Mouse (Mus musculus) adrenal gland, adult 18-20 months (tissue): ENCODE measurements at regions not wholly inside any gene's neighbourhood (a gene's known extent, or its start where the extent isn't known, plus 50 kb on each side); places are given as distances from the start of the nearest gene placed in this dataset.

Experiments used
- DNase-seq, 2 experiments: peaks; one replicate each; pipeline ENCODE4 v3.0.0; 2021 to 2022; ENCODE audit warnings: low spot score in 2 of 2

- no peak for DNase-seq
These were observed 87.8 kb upstream of the Tle3 start for GRCm38 (mm10) chr9:61284201-61285021.

DNA sequence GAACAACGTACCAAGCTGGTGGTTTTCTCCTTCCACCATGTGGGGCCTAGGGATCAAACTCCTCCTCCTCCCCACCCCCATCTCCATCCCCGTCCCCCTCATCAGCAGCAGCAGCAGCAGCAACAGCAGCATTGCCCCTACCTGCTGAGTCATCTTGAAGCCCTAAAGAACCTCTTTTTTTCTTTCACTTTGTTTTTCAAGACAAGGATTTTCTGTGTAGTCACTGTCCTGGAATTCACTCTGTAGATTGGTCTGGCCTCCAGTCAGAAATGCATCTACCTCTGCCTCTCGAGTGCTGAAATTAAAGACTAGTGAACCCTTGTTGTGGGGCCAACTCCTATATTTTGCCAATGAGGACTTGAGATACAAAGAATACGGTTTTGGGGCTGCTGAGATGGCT, 85.6 kb upstream of the Tle3 start:
- no peak for DNase-seq

DNA sequence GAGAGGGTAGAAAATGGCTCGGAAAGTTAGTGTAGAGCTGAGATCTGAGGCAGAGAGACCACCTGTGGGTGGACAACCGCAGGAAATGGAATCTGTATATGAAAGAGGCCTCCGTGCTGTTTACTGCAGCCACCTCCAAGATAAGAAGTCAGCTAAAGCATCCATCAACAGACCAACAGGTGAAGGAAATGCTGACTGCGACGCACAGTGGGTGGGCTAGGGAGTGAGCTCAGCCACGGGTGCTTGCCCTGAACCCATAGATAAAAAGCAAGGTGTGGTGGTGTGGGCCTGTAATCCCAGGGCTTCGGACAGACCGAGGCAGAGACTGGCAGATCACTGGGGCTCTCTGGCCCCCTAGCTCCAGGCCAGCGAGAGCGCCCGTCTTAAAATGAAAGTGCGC, 83.0 kb upstream of the Tle3 start:
- no peak for DNase-seq

DNA sequence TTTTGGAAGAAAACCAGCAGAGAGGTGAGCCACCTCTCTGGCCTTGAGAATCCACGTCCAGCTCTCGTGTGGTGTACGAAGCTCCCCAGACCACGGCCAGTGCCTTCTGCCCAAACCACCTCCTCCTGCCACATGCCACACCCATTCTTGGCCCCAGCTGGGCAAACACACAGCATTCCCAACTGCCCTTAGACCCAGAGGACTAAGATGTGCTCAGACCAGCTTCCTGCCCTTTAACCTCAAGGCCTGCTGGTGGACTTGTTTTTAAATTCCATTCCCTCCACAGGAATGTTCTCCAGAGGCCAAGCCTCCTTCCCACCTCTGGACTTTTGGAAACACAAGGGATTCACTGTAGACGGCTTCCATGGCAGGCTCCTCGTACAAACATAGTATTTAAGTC, 82.5 kb upstream of the Tle3 start:
- no peak for DNase-seq

GRCm38 (mm10) chr9:61291646-61292045, 80.5 kb upstream of the Tle3 start:
- DNase-seq, result no peak

GRCm38 (mm10) chr9:61292501-61292900, 79.7 kb upstream of the Tle3 start:
- DNase-seq, result no peak

DNA sequence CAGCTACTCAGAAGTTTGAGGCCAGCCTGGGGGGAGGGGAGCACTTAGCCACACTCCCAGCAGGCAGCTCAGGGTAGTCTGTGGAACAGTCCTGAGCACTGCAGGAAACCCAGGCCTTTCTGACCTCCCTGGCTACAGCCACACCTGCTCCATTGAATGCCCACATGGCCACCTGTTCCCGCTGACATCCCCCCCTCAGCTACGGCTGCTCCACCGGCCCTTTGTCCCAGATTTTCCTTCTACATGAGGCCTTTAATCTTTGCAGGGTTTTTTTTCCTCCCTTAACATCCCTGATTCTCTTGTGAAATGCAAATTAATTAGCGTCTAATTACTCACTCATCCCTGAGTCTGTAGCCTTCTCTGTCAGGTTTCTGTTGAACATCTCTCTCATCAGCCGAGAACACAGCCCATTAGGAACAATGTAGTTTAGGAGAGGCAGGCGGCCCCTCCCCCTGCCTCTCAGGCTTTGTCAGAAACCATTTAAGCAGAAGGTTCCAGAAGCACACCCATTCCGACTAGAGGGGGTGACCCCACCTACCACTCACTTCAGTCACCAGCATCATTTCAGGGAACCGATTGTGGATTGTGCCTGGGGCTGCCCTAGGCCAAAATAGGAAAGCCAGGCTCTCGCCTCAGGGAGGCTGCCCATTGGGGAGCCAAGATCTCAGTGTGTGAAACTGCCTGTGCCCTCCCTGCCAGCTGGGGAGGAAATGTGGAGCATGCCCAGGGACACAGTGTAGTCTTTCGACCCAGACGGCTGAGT, 78.8 kb upstream of the Tle3 start:
- DNase-seq, result no peak

GRCm38 (mm10) chr9:61295001-61295400, 77.2 kb upstream of the Tle3 start:
- no peak for DNase-seq

GRCm38 (mm10) chr9:61296311-61296947, 75.7 kb upstream of the Tle3 start:
- no peak for DNase-seq

DNA sequence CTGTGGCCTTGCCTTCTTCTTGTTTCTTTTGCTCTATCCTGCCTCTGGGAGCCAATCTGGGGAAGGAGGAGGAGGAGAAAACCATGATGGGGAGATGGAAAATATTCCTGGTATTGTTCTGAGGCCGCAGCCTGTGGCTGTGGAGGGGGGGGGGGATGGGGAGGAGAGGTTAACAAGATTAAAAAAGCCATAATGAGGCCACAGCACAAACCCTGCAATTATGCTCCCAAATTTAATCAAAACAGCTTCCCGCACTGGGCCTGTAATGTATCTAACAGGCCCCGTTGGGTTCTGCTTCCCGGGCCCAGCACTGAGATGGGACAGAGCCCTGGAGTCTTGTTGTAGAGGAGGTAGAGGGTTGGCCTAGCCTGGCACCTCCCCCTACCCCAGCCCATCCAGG, 74.8 kb upstream of the Tle3 start:
- no peak for DNase-seq

DNA sequence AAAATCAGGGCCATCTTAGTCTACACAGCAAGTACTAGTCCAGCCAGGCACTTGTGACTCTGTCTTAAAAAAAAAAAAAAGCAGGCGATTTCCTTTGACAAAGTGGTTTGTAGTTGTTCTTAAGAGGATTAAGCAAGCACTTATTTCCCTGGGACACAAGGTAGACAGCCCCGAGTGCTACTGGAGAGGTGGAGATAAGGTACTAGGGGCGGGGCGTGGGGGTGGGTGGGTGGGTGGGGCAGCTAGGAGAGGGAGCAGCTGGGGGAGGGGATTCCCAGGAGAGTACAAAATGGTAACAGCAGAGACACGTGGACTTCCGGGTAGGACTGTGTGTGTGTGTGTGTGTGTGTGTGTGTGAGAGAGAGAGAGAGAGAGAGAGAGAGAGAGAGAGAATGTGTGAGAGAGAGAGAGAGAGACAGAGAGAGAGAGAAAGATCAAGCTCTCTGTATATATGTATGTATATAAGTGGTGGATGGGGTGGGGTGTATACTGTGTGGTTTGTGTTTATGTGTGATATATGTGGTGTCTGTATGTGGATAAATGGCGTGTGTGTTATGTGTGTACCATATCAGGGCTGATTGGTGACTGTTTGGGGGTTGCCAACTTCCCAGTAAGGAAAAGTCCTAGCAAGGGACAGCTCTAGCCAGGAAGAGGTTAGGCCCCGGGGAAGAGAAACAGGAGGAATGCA, 72.1 kb upstream of the Tle3 start:
- no peak for DNase-seq

DNA sequence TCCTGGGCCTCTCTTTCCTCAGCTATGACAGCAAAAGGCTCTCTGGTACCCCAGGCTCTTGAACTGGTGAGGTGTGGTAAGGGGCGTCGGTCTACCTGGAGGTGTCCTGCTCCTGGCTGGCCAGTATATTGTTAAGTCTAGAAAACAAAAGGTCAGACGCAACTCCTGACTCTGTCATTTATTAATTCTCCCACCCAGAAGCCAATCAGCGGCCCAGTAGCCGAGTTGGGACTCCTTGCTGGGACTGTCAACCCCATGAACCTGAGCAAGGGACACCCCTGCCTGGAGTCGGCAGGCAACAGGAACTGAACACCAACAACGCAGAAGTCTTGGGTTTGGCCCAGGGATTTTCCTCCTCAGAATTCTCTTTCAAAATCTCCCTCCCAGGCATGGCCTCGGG, 71.1 kb upstream of the Tle3 start:
- DNase-seq, result no peak

DNA sequence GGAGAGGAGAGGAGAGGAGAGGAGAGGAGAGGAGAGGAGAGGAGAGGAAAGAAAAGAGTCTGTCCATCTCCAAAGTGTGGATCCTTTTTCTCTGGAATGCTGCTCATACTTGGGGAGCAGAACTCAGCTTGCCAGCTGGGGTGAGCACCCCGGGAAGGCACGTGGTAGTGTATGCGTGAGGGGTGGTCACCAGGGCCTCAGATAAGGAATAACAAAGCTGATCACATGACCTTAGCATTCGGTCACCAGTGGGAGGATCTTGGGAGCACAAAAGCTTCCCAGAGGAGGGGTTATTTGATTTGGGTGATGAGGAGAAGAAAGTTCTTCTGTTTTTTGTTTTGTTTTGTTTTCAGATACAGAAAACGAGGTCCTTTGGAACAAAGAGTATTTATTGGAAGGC, 69.4 kb upstream of the Tle3 start:
- DNase-seq, result no peak

GRCm38 (mm10) chr9:61306306-61306705, 65.9 kb upstream of the Tle3 start:
- no peak for DNase-seq

- no peak for DNase-seq
These were observed 63.1 kb upstream of the Tle3 start for GRCm38 (mm10) chr9:61309096-61309495.

- no peak for DNase-seq
These were observed 62.2 kb upstream of the Tle3 start for GRCm38 (mm10) chr9:61309768-61310493.

DNA sequence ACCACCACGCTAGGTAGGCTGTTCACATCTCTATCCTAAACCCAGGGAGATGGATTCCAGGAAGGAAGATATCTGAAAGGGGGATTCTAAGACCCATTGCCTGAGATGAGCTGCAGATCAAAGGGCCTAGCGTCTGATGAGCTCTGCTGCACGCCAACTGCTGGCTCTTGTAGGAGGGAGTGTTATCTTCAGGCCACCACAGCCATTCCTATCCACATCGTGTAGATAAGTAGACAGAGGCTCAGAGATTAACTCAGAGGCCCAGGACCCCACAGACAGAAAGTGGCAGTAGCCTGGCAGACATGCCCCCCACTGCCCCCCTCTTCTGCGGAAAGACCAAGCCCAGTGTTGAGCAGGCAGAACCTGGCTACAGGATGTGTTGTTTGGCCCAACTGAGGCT, 61.6 kb upstream of the Tle3 start:
- DNase-seq, result no peak

DNA sequence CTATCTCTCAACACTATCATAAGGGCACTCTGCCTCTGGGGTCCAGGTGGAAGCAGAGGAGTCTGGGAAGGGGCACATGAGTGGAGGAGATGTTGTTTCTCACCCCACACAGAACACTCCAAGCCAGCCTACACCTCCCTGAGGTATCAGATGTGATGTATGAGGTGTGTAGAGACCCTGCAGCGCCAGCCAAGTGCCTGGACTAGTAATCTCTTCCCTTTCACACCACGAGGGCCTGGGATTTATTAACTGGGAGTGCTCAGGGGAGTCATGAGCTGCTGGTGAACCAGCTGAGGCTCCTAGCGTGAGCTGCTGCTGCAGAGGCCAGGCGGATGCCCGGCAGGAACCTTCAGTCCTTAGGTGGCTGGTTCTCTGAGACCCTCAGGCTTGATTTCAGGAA, 60.6 kb upstream of the Tle3 start:
- DNase-seq, result no peak

- DNase-seq, result no peak
These were observed 57.5 kb upstream of the Tle3 start for GRCm38 (mm10) chr9:61314630-61315179.
